Mouse (Mus musculus) lung, embryonic 14.5 days (tissue): ENCODE data around the gene Phb. TPM values are rescaled to one million over a fixed set of nuclear protein-coding genes. Genes with fewer than 3 reads are reported as not detected.

Experiments used
- ATAC-seq: fragments of 200-750 bp; cut with Nextera tagmentation; 2 replicates; pipeline ENCODE4 v1.8.0; 2017; ENCODE audit warnings: mild to moderate bottlenecking, moderate TSS enrichment, moderate library complexity; ENCODE audit not compliant: insufficient read depth
- DNase-seq: peaks from one replicate; pipeline ENCODE4 v3.0.0-alpha.2; 2015
- H3K27ac ChIP-seq: fragments of 300-500 bp; sonication (generic); 2 replicates; pipeline ENCODE4 v1.5.1; 2014; ENCODE audit warnings: low read depth, mild to moderate bottlenecking, moderate library complexity
- H3K27me3 ChIP-seq: fragments of 300-500 bp; sonication (generic); 2 replicates; pipeline ENCODE4 v1.6.1; 2014; ENCODE audit warnings: low read length, control low read depth; ENCODE audit not compliant: insufficient read depth
- H3K36me3 ChIP-seq: fragments of 300-500 bp; sonication (generic); 2 replicates; pipeline ENCODE4 v1.6.1; 2014; ENCODE audit warnings: control low read depth; ENCODE audit not compliant: insufficient read depth
- H3K4me1 ChIP-seq: fragments of 300-500 bp; sonication (generic); 2 replicates; pipeline ENCODE4 v1.6.1; 2014; ENCODE audit warnings: antibody characterized with exemption, control low read depth; ENCODE audit not compliant: insufficient read depth
- H3K4me2 ChIP-seq: fragments of 300-500 bp; sonication (generic); 2 replicates; pipeline ENCODE4 v1.6.1; 2014; ENCODE audit warnings: mild to moderate bottlenecking
- H3K4me3 ChIP-seq: fragments of 300-500 bp; sonication (generic); 2 replicates; pipeline ENCODE4 v1.5.1; 2014; ENCODE audit warnings: low read depth, low read length
- H3K9ac ChIP-seq: fragments of 300-500 bp; sonication (generic); 2 replicates; pipeline ENCODE4 v1.6.1; 2014
- H3K9me3 ChIP-seq: fragments of 300-500 bp; sonication (generic); 2 replicates; pipeline ENCODE4 v1.6.1; 2016; ENCODE audit warnings: low read depth, low read length, control low read depth
- CTCF ChIP-seq: IDR thresholded peaks from 2 replicates; pipeline ENCODE4 v1.5.1; 2016; ENCODE audit warnings: antibody characterized with exemption, low read depth
- WGBS: fragments of 180-500 bp; shearing (Covaris S2); extraction: QIAGEN DNeasy Blood & Tissue Kit; methylation state at CpG from one replicate; pipeline ENCODE4 v1.1.7; 2014; 5-methylcytosine and 5-hydroxymethylcytosine counted together
- polyA plus RNA-seq: library from polyadenylated mRNA; unstranded; fragments of >200 nt; fragmentation: Nextera tagmentation; extraction: Ambion mirVana; gene quantifications from 2 replicates; pipeline ENCODE4 v1.2.1, GENCODE M21; 2014

Gene Phb
- polyA plus RNA-seq, result 220 and 252 TPM in 2 replicates

DNA sequence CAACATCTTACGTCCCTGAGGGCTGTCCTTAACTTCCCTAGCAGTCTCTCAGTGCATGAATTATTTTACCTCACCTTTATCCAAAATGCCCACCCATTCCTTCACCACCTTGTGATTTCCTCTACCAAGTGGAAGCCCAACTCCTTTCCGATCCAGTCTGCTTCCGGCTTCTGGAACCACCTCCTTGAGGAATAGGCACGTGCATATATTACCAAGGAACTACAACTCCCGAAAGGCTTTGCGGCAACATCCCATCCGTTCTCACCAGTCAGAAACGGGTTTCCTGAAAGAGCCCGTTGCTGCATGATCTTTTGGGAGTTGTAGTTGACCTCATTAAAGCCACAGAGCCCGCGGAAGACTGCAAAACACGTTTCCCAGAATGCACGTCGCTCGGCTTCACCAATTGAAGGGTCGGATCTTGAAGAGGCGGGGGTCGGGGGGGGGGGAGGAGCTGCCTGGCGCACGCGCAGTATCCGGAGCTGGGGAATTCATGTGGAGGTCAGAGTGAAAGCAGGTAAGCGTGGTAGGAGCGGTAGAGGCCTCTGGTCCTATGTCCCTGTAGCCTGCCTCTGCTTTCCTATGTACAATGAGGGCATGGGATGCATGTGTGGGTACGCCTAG is at the start of gene Phb:
TSS of gene Phb (plus strand) at position 429 of the 621 bp plus-strand sequence.
- H3K9ac ChIP-seq, result peak within 1 kb of the TSS; percentile 69
- no peaks in the 10 kb centered on the region for H3K27me3 ChIP-seq
- peak; percentile 99 for DNase-seq
- peaks cover 37% of the 10 kb centered on the region for H3K36me3 ChIP-seq
- WGBS, result under 1% methylated on average over 25 of the region's 25 CpGs
- peak; percentile 96 for ATAC-seq
- peak within 1 kb of the TSS; percentile 58 for H3K27ac ChIP-seq
- peak; percentile 32; the same call in 1 of the 2 replicates for TF ChIP-seq CTCF
- peaks cover 3% of the 10 kb centered on the region; the same call in 1 of the 2 replicates for H3K4me1 ChIP-seq
- peak within 1 kb of the TSS; percentile 81 for H3K4me2 ChIP-seq
- H3K9me3 ChIP-seq, result no peaks in the 10 kb centered on the region
- H3K4me3 ChIP-seq, result peak within 1 kb of the TSS; percentile 77

DNA sequence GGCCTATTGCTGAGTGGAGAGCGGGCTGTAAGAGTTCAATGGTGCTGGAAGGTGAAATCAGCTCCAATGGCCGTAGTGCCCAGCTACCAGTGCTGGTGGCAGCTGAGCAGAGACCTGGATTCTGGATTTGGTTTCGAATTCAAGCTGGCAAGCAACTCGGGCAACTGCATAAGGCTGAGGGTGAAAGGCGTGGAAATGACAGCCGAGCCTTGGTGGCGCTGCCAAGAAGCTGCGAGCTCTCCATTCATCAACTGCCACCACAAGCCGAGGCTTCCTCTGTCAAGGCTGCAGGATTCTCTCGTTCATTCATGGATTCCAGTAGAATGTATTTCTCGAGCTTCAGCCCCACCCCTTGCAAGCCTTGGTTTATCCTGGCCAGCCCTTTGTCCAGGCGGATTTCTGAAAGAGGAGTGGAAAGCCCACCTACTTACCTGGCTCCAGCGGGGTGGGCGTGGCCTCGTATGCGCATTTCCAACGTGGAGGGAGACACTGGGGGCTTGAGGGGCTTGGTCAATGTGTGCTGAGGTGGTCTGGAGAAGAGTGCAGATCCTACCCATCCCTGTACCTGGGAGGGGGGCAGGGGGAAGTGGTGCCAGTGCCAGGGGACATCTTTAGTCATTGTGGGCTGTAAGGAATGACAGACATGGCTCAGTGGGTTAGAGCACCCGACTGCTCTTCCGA is 48.8 kb upstream of the Phb start:
- WGBS, result 39% methylated on average over 19 of the region's 19 CpGs
- no peak for TF ChIP-seq CTCF
- no peak overlapping the region for H3K27ac ChIP-seq
- H3K4me3 ChIP-seq, result no peak overlapping the region
- H3K27me3 ChIP-seq, result no peaks in the 10 kb centered on the region
- DNase-seq (peak; percentile 70), ATAC-seq (0 out of 2 replicates have a peak, but pooled peaks have one; percentile 13)
- H3K9ac ChIP-seq, result no peak overlapping the region
- peaks cover 19% of the 10 kb centered on the region; the same call in 1 of the 2 replicates for H3K4me1 ChIP-seq
- no peak overlapping the region; the same call in 1 of the 2 replicates for H3K4me2 ChIP-seq
- H3K9me3 ChIP-seq, result no peaks in the 10 kb centered on the region
- no peaks in the 10 kb centered on the region for H3K36me3 ChIP-seq

DNA sequence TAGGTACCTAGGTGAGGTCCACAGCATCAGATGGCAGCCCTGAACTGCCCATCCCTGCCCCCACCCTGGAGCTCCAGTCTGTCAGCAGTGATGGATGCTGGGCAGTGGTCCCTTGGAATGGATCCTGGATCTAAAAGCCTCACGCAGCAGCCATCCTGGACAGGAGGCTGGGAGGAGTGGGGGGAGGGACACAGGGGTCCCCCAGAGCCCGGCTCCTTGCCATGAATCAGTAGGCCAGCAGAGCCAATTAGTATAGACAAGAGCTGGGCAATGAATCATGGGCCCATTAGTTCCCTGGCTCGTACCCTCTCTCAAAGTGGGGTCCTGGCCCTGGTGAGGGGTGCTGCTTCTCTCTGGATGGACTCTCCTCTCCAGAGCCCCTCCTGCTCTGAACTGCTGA is 47.7 kb upstream of the Phb start:
- no peaks in the 10 kb centered on the region for H3K27me3 ChIP-seq
- no peak for TF ChIP-seq CTCF
- DNase-seq (no peak), ATAC-seq (no peak)
- WGBS, result 64% methylated on average over 3 of the region's 3 CpGs
- H3K4me3 ChIP-seq, result no peak overlapping the region
- H3K27ac ChIP-seq, result no peak overlapping the region
- H3K4me1 ChIP-seq, result peaks cover 19% of the 10 kb centered on the region; the same call in 1 of the 2 replicates
- no peaks in the 10 kb centered on the region for H3K36me3 ChIP-seq
- no peak overlapping the region for H3K9ac ChIP-seq
- no peak overlapping the region for H3K4me2 ChIP-seq
- no peaks in the 10 kb centered on the region for H3K9me3 ChIP-seq

DNA sequence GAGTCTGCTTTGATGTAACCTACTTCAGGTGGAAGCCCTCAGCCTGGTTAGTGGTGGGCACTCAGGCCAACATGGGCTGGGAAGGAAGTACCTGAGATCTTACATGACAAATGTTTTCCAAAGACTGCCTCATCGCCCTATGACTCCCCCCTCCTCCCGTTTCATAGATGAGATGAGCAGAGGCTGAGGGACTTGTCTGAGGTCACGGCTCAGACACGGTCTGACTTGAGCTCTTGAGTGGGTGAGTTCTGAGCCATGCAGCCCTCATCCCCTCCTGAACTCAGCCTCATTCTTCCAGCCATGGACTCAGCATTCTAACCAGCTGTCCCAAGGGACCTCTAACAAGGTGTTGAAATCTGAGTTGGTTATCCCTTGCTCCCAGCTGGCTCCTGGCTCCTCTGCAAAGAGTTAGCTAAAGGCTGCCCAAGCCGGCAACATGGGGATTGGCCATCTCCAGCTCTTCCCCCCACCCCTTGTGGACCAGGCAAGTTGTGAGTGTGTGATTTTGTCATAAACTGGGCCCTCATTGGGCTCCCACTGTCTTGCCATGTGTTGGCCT is 46.8 kb upstream of the Phb start:
- WGBS, result 85% methylated on average over 5 of the region's 5 CpGs
- Histone ChIP-seq H3K27ac (no peak overlapping the region), H3K4me1 (peaks cover 19% of the 10 kb centered on the region; the same call in 1 of the 2 replicates), H3K9me3 (no peaks in the 10 kb centered on the region), H3K27me3 (no peaks in the 10 kb centered on the region), H3K4me2 (no peak overlapping the region), H3K36me3 (no peaks in the 10 kb centered on the region), H3K9ac (no peak overlapping the region), H3K4me3 (no peak overlapping the region)
- ATAC-seq (no peak), DNase-seq (no peak)
- no peak for TF ChIP-seq CTCF

DNA sequence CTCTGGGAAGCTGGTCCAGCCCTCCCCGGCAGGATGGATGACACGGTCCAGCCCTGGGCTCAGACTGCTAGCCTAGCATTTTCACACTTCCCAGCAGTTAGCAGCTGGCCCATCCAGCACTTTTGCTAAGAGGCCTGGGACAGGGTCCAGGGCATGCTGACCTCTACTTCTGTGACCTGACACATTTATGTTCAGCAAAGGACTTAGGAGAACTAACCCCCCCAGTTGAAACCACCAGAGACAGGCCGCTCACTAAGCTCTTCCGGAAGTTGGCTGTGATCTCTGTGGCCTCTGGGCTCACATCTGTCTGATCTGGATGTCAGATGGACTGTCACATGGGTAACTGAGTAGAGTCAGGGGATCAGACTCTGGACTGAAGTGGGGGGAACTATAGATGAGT is 45.7 kb upstream of the Phb start:
- H3K36me3 ChIP-seq, result no peaks in the 10 kb centered on the region
- TF ChIP-seq CTCF, result no peak
- peak; percentile 37; the same call in 1 of the 2 replicates for ATAC-seq
- H3K4me3 ChIP-seq, result no peak overlapping the region
- no peaks in the 10 kb centered on the region for H3K9me3 ChIP-seq
- no peaks in the 10 kb centered on the region for H3K27me3 ChIP-seq
- H3K9ac ChIP-seq, result no peak overlapping the region
- H3K4me2 ChIP-seq, result no peak overlapping the region
- no peak overlapping the region for H3K27ac ChIP-seq
- 34% methylated on average over 4 of the region's 4 CpGs for WGBS
- peaks cover 19% of the 10 kb centered on the region; the same call in 1 of the 2 replicates for H3K4me1 ChIP-seq
- DNase-seq, result peak; percentile 50

DNA sequence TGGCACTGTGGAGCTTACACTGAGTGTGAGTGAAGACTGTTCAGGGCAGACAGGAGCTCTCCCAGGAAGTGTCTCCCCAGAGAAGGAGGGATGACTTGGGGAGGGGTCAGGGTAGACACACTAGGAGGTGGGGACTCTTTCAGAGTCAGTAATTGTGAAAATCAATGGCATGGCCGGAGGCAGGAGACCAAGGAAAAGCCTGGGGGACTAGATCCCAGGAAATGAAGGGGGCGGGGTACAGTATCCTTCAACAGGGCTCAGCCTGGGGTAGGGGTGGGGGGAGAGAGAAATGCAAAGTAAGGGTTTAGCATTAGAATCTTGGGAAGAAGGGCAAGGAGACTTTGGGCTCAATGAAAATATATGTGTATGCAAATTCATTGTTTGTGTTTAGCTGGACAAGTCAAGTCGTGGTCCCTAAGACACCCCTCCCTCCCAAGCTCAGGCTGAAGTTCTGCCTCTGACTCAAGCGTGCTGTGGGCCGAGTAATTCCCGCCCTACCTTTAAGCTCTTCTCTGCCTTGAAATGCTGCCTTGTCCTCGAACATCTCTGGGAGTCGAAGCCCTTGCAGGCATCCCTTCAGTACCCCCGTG is 45.1 kb upstream of the Phb start:
- Histone ChIP-seq H3K27me3 (no peaks in the 10 kb centered on the region), H3K9me3 (no peaks in the 10 kb centered on the region), H3K4me2 (no peak overlapping the region), H3K27ac (no peak overlapping the region), H3K36me3 (no peaks in the 10 kb centered on the region), H3K9ac (no peak overlapping the region), H3K4me3 (no peak overlapping the region), H3K4me1 (peaks cover 19% of the 10 kb centered on the region; the same call in 1 of the 2 replicates)
- DNase-seq (no peak), ATAC-seq (no peak)
- WGBS, result 38% methylated on average over 9 of the region's 9 CpGs
- TF ChIP-seq CTCF, result no peak
